Mouse (Mus musculus) regulatory T cell (primary cell): ENCODE data around the gene Gsta3.
"Not testable (repeated sequence)": the region's sequence is repeated elsewhere in the genome, so short reads cannot be mapped to it uniquely, and the experiment has no call there.

ENCODE experiments used
- in situ Hi-C: fragments of 300-600 bp; cut with MboI, MseI; formaldehyde crosslinking; loops from one replicate; pipeline ENCODE4 v1.15.1; 2025; ENCODE audit warnings: high pct_unique_total_duplicates

The Gsta3 gene

DNA sequence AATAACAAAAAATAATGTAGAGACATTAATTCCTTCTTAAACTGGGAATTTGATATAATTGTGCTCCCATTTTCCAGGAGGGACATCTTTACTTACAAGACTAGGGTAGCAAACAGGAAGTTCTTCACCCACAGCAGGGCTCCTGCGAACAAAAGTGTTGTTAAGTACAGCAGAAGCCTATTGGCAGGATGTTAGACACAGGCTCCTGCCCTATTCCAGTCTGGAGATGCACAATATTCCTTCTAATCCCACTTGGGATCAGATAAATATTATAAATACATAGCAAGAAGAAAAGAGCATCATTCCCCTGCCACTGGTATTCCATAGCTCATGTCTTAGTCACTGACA is 12.9 kb downstream of the Gsta3 start:
- in situ Hi-C loops: no loop called here

DNA sequence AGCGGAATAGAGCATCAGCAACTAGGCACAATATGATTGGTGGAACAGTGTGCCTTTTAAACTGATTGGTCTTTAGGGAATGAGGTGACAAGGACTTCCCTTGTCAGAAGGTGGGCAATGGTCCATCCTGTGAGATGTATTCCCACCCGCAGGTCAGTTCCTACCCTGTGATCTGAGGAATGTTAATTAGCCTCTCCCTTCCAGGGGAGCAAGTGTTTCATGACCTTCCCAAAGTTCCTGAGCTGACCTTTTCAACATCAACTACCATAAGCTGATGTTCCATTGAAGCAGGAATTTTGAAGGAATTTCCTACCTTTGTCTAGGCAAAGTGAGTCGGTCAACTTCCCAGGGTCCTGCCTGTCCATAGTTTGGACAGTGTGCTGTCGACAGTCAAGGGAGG is 13.5 kb downstream of the Gsta3 start:
- in situ Hi-C loops: no loop called here

DNA sequence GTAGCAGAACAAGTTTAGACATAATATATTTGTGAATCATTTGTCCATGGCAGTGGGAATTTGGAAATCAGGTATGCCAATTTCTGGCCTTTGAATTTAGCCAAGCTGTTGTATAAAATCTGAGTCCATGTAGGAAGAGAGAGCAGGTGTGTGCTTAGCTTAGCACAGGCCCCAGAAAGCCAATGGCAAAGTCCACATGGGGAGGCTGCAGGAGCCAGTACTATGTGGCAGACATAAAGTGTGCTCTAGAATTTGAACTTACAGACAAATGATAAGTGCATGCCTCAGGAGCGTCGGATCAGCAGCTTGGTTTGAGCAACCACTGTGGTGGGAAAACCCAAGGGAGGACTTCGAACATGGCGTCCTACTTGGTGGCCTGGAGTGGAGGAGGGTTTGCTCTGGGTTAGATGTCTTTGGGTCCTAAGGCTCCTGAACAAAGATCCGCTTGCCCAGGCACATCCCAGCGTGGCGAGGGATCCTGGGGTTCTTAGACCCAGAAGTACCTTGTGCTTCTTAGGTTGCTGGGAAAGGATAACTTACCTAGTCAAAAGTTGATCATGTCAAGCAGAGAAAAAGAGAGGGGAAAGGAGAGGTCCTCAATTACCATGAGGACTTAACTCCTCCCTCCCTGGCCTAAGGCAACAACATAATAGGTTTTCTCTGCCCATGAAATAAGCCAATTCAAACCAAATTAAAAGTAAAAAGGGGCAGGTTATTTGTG is 15.4 kb downstream of the Gsta3 start:
- in situ Hi-C loops: no loop called here

DNA sequence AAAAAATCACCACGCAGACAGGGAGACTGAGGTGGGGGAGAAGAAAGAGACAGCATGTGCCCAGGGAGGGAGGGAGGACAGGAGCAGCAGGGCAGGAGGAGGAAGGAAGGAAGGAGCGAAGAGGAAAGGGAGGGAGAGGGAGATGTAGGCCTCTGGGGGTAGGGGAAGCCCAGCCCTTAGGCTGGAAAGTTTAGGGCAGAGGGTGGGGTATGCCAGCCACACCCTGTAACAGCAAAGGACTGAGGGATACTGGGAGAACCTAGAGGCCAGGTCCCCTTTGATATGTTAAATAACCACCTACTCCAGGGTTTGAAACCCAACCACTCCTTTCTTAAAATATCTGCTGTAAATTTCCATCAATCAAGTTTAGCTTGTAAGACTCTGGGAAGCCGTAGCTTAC is 16.0 kb downstream of the Gsta3 start:
- in situ Hi-C loops: no loop called here

DNA sequence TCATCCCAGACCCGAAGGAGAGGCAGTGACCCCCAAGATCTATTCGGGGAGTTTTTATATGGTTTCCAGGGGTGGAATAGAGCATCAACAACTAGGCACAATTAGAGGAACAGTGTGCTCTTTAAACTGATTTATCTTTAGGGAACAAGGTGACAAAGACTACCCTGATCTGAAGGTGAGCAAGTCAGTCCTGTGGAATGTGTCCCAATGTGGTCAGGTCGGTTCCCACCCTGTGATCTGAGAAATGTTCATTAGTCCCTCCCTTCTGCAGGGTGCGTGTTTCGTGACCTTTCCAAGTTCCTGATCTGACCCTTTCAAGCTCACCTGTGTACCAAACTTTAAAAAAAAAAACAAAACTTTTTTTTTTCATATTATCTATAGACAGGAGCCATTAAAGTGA is 16.5 kb downstream of the Gsta3 start:
- in situ Hi-C loops: no loop called here

- in situ Hi-C loops: loop anchor here (5.0 kb wide), 1 partner anchor 82 kb away; no protein-coding TSS in a partner anchor
Observed at GRCm38 (mm10) chr1:21259981-21260380, 19.6 kb downstream of the Gsta3 start.

GRCm38 (mm10) chr1:21262401-21262800 is 22.0 kb downstream of the Gsta3 start:
- in situ Hi-C loops: loop anchor here (5.0 kb wide), 1 partner anchor 80 kb away; no protein-coding TSS in a partner anchor

DNA sequence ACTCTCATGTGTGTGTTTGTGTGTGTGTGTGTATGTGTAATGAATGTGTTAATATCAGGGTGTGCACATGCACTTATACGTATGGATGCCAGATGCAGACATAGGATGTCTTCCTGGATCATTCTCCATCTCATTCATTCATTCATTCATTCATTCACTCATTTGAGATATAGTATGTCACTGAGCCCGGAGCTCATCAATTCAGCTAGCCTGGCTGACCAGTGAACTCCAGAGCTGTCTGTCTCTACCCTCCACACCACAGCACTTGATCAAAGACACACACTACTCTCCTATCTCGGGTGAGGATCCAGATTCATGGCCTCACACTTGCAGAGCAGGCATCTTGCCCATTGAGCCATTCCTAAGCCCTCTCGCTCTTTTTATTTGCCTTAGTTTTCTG is 23.6 kb downstream of the Gsta3 start:
- in situ Hi-C loops: loop anchor here (5.0 kb wide), 1 partner anchor 78 kb away; no protein-coding TSS in a partner anchor

DNA sequence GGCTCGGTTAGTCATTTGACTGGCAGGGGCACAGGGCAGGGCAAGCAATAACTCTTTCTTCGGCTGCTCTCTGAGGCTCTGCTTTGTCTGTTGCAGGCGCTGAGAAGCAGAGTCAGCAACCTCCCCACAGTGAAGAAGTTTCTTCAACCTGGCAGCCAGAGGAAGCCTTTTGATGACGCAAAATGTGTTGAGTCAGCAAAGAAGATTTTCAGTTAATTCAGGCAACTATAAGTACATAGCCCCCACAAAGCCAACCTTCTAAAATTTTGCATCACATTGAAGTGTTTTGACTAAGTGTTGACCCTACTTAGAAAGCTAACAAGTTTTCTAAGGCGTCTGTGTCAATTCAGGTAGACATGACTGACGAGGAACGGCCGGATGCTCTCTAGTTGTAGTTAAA is 24.4 kb downstream of the Gsta3 start:
- in situ Hi-C loops: loop anchor here (5.0 kb wide), 1 partner anchor 78 kb away; no protein-coding TSS in a partner anchor

DNA sequence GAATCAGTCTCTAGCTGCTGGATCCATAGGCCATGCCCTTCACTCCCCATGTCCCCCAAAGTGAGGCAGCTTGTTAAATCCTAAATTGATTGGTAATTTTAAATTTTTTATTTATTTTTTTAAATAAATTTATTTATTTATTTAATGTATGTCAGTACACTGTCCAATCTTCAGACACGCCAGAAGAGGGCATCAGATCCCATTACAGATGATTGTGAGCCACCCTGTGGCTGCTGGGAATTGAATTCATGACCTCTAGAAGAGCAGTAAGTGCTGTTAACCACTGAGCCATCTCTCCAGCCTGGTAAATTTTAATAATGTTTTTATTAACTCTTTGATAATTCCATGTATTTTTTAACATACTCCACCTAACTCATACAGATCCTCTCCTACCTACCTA is 26.4 kb downstream of the Gsta3 start:
- in situ Hi-C loops: no loop called here

- in situ Hi-C loops: not testable (repeated sequence)
Observed at GRCm38 (mm10) chr1:21267466-21267865, 27.1 kb downstream of the Gsta3 start.

DNA sequence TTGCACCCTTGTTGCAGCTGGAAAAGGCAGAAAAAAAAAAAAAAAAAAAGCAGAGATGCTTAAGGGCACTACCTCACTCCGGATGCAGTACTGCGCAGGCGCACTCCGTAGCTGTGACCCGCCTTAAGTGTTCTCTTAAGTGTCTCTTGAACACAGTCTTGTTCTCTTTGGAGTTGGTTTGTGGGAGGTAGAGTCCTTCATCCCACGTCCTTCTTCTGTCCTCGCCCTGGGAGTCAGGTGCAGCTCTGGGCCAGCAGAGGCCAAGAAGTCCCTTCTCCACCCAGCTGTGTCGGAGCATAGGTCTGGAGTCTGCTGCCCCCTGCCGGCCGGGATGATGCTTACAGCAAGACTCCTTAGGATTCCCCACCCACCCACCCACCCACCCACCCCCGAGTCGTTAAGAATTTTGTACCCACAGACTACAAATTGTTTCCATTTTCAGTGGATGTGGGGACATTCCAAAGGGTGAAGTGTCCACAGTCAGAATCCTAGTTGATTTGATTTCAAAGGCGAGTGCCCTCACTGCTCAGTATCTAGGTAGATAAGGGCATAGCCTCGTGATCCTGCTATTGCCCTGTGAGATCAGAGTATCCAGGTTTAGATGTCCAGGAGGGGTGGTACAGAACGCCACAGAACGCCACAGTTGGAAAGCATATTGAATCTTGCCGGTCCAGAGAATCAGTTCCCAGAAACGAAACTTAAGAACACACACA is 31.1 kb downstream of the Gsta3 start:
- in situ Hi-C loops: no loop called here

DNA sequence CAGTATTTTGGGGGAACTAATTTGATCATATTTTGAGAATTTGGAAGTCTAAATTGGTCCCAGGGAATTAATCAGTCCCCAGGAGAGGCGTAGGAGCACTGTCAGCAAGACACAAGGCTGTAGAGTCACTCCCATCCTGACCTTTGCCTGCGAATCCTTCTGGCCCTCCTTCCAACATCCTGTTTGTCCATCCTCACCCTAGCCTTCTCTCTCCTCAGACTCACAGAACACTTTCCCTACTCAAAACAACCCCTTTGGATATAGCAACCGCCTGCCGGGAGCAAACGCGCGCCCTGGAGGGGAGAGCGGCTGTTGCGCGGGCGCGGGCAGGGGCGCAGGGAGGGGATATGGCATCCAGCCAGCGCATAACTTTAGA is 31.7 kb downstream of the Gsta3 start:
- in situ Hi-C loops: no loop called here

GRCm38 (mm10) chr1:21273091-21273490 is 32.7 kb downstream of the Gsta3 start:
- in situ Hi-C loops: no loop called here

DNA sequence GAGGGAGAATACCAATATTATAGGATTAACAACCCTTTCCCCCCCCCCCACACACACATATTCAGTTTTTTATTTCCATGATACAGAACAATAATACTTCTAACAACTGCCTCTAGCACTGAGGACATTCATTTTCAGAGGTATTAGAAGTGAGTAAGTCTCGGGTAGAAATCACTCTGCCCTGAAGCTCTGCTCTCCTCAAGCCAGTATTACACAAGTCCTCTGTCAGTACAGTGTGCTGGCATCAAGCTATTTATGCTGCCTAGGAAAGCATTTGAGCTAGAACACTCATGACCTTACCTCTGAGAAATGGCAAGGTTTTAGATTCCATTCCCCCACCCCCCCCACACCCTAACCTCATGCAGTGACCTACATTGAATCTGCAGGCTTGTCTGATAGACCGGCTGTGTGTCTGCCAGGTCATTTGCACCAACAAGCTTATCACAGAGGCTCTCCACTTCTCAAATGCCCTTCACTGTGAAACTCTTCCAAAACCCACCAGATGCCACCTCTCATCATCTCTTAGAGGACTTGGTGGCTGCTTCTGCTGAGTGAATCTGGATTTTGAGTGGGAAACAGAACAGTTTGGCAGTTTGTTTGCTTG is 34.1 kb downstream of the Gsta3 start:
- in situ Hi-C loops: loop anchor here (5.0 kb wide), 1 partner anchor 62 kb away; no protein-coding TSS in a partner anchor

DNA sequence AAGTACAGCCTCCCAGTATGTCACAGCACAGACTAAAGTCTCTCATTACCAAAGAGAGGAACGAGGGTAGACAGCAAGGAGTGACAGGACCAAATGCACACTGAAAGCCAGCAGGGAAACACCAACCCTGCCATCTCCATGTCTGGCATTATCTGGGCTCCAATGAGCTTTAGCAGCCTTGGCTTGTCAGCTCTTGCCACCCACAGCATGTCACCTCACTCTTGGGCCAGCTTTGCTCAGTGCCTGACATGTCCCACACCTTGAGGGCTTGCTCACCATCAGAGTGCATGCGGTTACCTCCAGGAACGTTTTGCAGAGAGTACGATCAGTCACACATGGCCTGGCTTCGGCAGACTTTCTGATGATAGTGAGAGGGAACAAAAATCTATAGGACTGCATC is 35.0 kb downstream of the Gsta3 start:
- in situ Hi-C loops: loop anchor here (5.0 kb wide), 1 partner anchor 63 kb away; no protein-coding TSS in a partner anchor

DNA sequence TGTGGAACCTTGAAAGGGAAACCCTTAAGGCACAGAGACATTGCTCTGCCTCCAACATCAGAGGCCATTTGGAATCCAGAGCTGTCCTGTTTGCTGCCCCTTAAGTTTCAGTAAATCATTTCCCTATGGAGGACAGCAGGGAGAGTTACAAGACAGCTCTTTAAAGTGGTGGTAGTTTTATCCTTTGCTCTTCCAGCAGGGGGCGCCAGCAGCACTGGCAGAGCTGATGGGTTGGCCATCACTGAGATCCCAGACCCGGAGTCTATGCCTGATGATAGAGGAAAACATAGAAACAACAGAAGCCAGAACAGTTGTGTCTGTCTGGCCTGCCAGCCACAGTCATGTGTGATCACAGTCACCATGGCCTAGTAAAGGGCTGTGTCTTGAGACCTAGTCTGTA is 35.8 kb downstream of the Gsta3 start:
- in situ Hi-C loops: loop anchor here (5.0 kb wide), 1 partner anchor 64 kb away; no protein-coding TSS in a partner anchor

DNA sequence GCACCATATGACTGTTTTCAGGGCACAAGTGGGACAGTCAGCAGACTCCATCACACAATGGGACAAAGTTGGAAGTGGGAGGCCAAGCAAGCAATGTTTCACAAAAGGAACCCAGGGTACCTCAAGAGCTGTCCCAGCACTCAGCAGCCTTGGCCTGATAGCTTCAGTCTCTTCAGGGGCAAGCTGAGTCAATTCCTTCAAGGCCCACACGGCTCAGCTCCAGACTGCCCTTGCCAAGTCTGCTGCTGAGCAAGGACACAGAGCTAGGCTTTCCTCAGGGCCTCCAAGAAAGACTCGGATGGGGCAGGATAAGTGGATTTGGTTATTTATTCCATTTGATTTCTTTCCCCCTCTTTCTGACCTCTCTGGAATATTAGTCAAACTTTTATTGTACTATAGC is 39.9 kb downstream of the Gsta3 start:
- in situ Hi-C loops: no loop called here

DNA sequence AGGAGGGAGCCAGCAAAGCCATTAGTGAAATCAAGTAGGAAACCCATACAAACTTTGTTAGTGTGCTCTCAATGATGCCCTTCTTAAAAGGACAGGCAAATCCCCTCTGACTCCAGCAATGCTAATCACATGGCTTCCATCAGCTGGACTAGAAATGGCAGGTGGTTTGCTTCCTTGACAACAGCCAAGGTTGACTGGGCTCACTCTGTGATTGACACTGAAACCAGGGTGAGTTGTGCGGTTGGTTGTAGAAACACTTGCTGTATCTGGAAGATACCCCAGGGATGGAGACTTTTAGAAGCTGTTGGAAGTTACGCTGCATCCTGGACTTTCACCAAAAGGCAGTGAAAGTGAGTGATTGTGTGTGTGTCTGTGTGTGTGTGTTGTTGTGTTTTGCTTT is 44.3 kb downstream of the Gsta3 start:
- in situ Hi-C loops: not testable (repeated sequence)

GRCm38 (mm10) chr1:21291394-21291793 is 51.0 kb downstream of the Gsta3 start:
- in situ Hi-C loops: no loop called here

DNA sequence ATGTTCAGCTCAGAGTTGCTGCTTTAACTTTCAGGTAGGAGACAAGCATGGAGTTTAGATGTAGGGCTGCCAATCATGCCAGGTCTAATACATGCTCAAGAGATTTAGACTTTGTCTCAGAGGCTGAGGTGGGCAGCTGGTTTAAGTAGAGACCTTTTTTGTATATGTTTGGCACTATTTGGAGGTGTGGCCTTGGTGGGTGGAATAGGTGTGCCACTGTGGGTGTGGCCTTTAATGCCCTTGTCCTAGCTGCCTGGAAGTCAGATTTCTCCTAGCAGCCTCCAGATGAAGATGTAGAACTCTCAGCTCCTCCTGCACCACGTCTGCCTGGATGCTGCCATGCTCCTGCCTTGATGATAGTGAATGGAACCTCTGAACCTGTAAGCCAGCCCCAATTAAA is 52.2 kb downstream of the Gsta3 start:
- in situ Hi-C loops: no loop called here

- in situ Hi-C loops: no loop called here
Observed at GRCm38 (mm10) chr1:21296169-21296568, 55.8 kb downstream of the Gsta3 start.

DNA sequence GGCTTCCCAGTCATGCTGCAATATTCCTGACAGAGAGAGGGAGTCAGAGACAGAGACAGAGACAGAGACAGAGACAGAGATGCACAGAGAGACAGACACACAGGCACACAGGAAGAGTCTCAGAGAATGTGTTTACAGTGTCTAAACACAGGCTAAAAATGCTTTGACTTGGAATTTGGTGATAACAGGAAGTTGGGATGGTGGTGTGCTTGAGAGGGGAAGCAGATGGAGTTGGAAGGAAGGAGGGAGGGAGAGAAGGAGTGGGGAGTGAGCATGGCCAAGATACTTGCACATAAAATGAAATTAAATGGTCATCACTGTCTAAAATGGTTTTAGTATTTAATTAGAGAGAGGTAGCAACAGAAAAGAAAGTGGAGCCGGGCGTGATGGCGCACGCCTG is 57.7 kb downstream of the Gsta3 start:
- in situ Hi-C loops: no loop called here
